Mouse (Mus musculus) heart, postnatal 0 days (tissue): ENCODE data around the gene Rbks.

Experiments
- CTCF ChIP-seq: IDR thresholded peaks from 2 replicates; pipeline ENCODE4 v1.5.1; 2016; ENCODE audit warnings: antibody characterized with exemption, control low read depth, low read depth
- EP300 ChIP-seq: IDR thresholded peaks from 2 replicates; pipeline ENCODE4 v1.6.1; 2016; ENCODE audit warnings: antibody characterized with exemption, low read depth

- no peak for TF ChIP-seq CTCF
- no peak for TF ChIP-seq EP300
Measured at GRCm38 (mm10) chr5:31680183-31680582, 17.2 kb downstream of the Rbks start.
